Mouse (Mus musculus): ENCODE results near the gene Heatr6.

The Heatr6 gene

DNA sequence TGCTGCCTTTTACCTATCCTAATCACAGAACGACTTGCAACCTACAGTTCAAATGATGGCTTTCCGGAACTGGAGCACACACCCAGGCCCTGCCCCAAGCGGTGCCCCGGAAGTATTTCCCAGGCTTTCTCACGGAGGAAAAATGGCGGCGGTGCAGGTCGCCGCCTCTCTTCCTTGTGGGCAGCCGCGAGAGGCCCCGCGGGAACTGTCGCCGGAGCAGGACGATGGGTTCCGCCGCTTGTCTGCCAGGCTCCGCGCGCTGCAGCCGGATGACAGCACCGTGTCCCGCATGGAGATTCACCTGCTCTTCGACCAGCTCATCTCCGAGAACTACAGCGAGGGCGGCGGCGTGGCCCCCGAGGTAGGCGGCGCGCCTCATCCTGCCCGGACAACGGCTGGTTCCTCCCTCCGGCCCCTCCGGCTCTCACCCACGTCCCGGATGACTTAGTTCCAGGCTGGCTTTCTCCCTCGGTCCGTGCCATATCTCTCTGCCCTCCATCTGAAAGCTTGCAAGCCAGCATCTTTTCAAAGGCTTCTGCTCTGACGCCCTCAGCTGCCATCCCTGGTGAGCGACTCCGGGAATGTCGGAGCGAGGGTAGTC, at the start of gene Heatr6:
TSS of gene Heatr6 (plus strand) at position 116 of the 601 bp plus-strand sequence.
- peak; percentile 94 for DNase-seq (ENCODE audit: low spot score)

DNA sequence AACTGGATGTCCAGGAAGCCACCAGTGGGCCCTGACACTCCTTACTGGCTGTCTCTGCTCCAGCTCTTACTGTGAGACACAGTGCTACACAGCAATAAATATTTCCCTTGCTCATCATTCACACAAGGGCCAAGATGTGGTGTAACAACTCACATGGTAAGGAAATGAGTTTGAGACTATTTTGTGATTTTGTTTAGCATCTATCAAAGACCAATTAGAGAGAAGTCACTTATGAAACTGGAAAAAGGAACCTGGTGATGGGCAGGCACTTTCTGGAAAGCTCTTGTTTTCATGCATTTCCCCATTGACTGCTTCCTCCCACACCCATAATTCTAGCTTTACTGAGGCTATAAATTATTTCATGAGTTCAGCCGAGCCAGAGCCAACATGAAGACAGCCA, 49.8 kb upstream of the Heatr6 start, which contains the start of gene Wfdc17:
TSS of gene Wfdc17 (plus strand) at position 287 of the 400 bp plus-strand sequence.
- DNase-seq (ENCODE audit: low spot score): no peak

- DNase-seq (ENCODE audit: low spot score): no peak
Measured at GRCm38 (mm10) chr11:83708715-83709114, 44.8 kb upstream of the Heatr6 start, which contains the start of gene Wfdc18. TSS of gene Wfdc18 (plus strand) at chr11:83709015.

DNA sequence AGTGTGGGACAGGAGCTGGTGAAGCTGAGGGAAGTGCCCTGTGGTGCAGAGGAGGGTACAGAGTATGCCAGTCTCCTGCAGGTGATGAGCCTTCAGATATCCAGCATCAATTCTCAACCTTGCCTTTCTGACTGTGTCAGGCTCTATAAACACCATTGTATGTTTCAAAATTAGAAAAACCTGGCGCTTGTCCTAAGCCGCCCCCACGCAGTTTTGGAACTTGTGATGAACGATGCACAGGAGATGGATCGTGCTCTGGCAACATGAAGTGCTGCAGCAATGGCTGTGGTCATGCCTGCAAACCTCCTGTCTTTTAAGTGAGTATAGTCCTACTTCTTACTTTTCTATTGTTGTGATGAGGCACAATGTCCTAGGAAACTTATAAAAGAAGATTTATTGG, 43.8 kb upstream of the Heatr6 start:
- DNase-seq (ENCODE audit: low spot score): no peak

GRCm38 (mm10) chr11:83712671-83713070, 40.8 kb upstream of the Heatr6 start:
- DNase-seq (ENCODE audit: low spot score): no peak

GRCm38 (mm10) chr11:83713925-83714324, 39.6 kb upstream of the Heatr6 start:
- no peak for DNase-seq (ENCODE audit: low spot score)

- no peak for DNase-seq (ENCODE audit: low spot score)
Measured at GRCm38 (mm10) chr11:83717042-83717665, 36.3 kb upstream of the Heatr6 start.

DNA sequence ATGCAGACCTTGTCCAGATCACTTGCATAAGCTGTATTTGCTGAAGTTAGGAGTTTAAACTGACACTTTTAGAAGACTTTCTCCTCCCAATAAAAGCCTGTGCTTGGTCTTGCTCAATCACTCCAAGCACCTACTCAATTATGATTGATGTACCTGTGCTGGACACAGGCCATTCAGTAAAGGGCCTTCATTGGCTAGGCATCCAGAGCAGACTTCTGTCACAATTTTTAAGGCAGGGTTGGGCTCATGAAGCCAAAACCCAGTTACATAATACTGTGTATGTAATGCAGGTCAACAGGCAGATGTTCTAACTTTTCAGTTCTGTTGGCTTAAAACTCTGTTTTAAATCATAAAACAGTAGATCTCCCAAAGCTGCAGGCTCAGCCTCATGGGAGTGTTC, 32.7 kb upstream of the Heatr6 start:
- no peak for DNase-seq (ENCODE audit: low spot score)

- peak; percentile 9 for DNase-seq (ENCODE audit: low spot score)
Measured at GRCm38 (mm10) chr11:83728757-83729432, 24.6 kb upstream of the Heatr6 start.

DNA sequence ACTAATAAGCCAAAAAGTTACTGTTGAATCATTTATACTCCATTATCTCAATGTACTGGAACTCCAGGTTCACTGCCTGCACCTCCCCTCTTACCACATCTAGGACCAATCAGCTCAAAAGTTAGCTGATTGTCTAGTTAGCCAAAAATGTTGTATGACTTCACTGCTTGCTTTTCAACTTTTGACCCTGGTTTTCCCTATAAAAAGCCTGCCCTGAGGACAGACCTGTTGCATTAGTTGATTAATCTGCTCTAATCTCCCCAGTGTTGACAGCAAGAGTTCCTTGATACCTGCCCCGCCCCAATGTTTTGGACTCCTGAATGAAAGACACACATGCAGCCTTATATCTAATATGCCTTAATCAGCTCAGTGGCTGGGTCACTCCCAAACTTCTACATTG, 22.4 kb upstream of the Heatr6 start:
- no peak for DNase-seq (ENCODE audit: low spot score)

- no peak for DNase-seq (ENCODE audit: low spot score)
Measured at GRCm38 (mm10) chr11:83733071-83733640, 20.3 kb upstream of the Heatr6 start.

- no peak for DNase-seq (ENCODE audit: low spot score)
Measured at GRCm38 (mm10) chr11:83734215-83734614, 19.3 kb upstream of the Heatr6 start.

GRCm38 (mm10) chr11:83735881-83736280, 17.6 kb upstream of the Heatr6 start:
- no peak for DNase-seq (ENCODE audit: low spot score)

DNA sequence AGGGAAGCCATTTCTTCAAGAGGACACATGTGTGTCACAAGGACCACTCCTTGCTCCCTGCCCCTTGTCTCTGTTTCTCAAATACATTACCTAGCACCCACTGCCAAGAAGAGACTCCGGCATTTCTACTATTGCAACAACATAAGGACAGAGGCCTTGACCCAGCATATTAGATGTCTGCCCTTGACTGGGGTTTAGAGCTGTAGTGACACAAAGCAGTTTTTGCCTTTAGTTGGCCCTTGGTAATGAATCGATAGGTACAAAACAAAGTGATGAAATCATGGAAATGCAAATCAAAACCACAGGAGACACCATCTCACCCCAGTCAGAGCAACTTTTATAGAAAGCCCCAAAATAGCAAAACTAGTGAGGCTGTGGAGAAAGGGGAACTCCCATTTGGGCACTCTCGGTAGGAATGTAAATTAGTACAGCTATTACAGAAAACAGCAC, 16.4 kb upstream of the Heatr6 start:
- no peak for DNase-seq (ENCODE audit: low spot score)

GRCm38 (mm10) chr11:83739241-83739640, 14.3 kb upstream of the Heatr6 start:
- DNase-seq (ENCODE audit: low spot score): peak; percentile 86

DNA sequence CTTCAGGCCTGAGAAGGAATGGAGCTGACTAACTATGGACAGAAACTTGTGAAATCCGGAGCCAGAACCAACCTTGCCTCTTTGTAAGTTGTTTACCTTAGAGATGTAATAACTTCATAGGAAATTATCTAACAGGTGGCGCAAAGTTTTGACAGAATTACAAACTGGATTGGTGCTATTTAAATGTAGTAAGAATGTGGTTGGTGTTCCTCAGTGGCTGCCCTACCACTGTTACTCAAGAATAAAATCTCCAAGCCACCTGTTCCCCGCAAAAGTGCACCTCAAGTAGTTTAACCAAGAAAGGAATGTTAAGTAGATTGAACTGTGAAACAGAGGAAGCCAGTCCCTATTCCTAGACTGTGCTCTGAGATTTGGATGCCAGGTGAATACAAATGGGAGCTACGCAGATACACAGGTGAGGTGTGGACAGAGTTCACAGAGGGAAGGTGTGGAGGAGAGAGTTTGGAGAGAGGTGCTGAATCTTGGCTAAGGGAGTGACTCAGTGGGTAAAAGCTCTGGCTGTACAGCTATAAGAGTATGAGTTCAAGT, 13.0 kb upstream of the Heatr6 start:
- no peak for DNase-seq (ENCODE audit: low spot score)

- DNase-seq (ENCODE audit: low spot score): no peak
Measured at GRCm38 (mm10) chr11:83741841-83742240, 11.7 kb upstream of the Heatr6 start.

GRCm38 (mm10) chr11:83742731-83743355, 10.7 kb upstream of the Heatr6 start:
- DNase-seq (ENCODE audit: low spot score): no peak

DNA sequence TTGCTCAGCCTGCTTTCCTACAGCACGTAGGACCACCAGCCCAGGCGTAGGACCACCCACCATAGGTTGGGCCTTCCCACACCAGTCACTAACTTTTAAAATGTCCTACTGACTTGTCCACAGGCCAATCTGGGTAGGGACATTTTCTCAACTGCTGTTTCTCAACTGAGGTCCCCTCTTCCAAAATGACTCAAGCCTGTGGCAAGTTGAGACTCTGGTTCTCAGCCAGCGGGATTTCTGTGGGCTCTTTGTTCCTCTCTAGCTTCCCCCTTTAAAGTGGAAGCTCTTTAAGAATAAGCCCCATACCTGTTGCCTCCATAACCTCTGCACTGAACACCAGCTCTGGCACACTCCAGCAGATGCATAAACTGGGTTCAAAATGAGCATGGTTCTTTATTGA, 10.0 kb upstream of the Heatr6 start:
- DNase-seq (ENCODE audit: low spot score): no peak

DNA sequence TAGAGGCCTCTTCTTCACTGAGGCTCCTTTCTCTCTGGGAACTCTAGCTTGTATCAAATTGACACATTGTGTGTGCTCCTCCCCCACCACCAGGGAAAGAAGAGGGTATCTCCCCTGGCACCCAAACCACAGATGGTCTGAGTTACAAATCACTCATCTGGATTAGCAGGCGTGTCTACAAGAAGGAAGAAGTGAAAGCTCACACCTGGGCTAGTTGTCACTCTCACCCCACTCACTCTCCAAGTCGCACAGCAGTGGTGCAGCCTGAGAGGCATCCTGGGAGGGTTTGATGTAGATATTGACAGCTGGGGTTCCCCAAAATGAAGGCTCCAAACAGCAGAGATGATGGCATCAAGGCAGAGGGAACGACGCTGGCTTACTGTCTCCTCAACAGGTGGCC, 7.3 kb upstream of the Heatr6 start:
- no peak for DNase-seq (ENCODE audit: low spot score)

- DNase-seq (ENCODE audit: low spot score): no peak
Measured at GRCm38 (mm10) chr11:83746681-83747080, 6.8 kb upstream of the Heatr6 start, which contains the start of gene Wfdc21. TSS of gene Wfdc21 (plus strand) at chr11:83746940.

Measured in retina, embryonic 14.5 days (tissue).